Mouse (Mus musculus): Measurements from ENCODE around the gene Gm21970.
A peak's percentile ranks its signal among the peaks of the same experiment; 100 is the strongest.

Gene Gm21970

GRCm38 (mm10) chr16:91401569-91402165, 10.1 kb downstream of the Gm21970 start:
- no peak for DNase-seq (ENCODE audit: low read depth, low spot score)

GRCm38 (mm10) chr16:91403784-91404183, 12.3 kb downstream of the Gm21970 start:
- no peak for DNase-seq (ENCODE audit: low read depth, low spot score)

GRCm38 (mm10) chr16:91404187-91404586, 12.7 kb downstream of the Gm21970 start:
- DNase-seq (ENCODE audit: low read depth, low spot score), result no peak

- no peak for DNase-seq (ENCODE audit: low read depth, low spot score)
Measured at GRCm38 (mm10) chr16:91404828-91405577, 13.5 kb downstream of the Gm21970 start.

GRCm38 (mm10) chr16:91405640-91406584, 14.4 kb downstream of the Gm21970 start, which contains the start of gene Il10rb:
Il10rb (plus strand) TSS chr16:91406164.
- DNase-seq (ENCODE audit: low read depth, low spot score), result peak; percentile 76

- peak; percentile 78 for DNase-seq (ENCODE audit: low read depth, low spot score)
Measured at GRCm38 (mm10) chr16:91406585-91407220, 15.2 kb downstream of the Gm21970 start.

- peak; percentile 18 for DNase-seq (ENCODE audit: low read depth, low spot score)
Measured at GRCm38 (mm10) chr16:91413102-91413844, 21.8 kb downstream of the Gm21970 start.

GRCm38 (mm10) chr16:91415391-91416189, 24.1 kb downstream of the Gm21970 start:
- DNase-seq (ENCODE audit: low read depth, low spot score), result no peak

GRCm38 (mm10) chr16:91416357-91416756, 24.8 kb downstream of the Gm21970 start:
- DNase-seq (ENCODE audit: low read depth, low spot score), result no peak

- DNase-seq (ENCODE audit: low read depth, low spot score), result no peak
Measured at GRCm38 (mm10) chr16:91416938-91417337, 25.4 kb downstream of the Gm21970 start.

- no peak for DNase-seq (ENCODE audit: low read depth, low spot score)
Measured at GRCm38 (mm10) chr16:91418531-91418930, 27.0 kb downstream of the Gm21970 start.

- DNase-seq (ENCODE audit: low read depth, low spot score), result no peak
Measured at GRCm38 (mm10) chr16:91425816-91426215, 34.3 kb downstream of the Gm21970 start.

- DNase-seq (ENCODE audit: low read depth, low spot score), result no peak
Measured at GRCm38 (mm10) chr16:91426586-91426985, 35.1 kb downstream of the Gm21970 start.

GRCm38 (mm10) chr16:91427461-91427860, 35.9 kb downstream of the Gm21970 start:
- DNase-seq (ENCODE audit: low read depth, low spot score), result no peak

GRCm38 (mm10) chr16:91428259-91428865, 36.8 kb downstream of the Gm21970 start:
- DNase-seq (ENCODE audit: low read depth, low spot score), result peak; percentile 15

GRCm38 (mm10) chr16:91432720-91433328, 41.3 kb downstream of the Gm21970 start:
- DNase-seq (ENCODE audit: low read depth, low spot score), result no peak

GRCm38 (mm10) chr16:91433329-91433933, 41.9 kb downstream of the Gm21970 start:
- no peak for DNase-seq (ENCODE audit: low read depth, low spot score)

GRCm38 (mm10) chr16:91434119-91434518, 42.6 kb downstream of the Gm21970 start:
- DNase-seq (ENCODE audit: low read depth, low spot score), result no peak

- DNase-seq (ENCODE audit: low read depth, low spot score), result no peak
Measured at GRCm38 (mm10) chr16:91438081-91438480, 46.6 kb downstream of the Gm21970 start.
